Mouse (Mus musculus): ENCODE data around the gene Trnt1. TPM values are rescaled to one million over a fixed set of nuclear protein-coding genes. Genes with fewer than 3 reads are reported as not detected.

Trnt1 gene
- total and polyA plus RNA-seq, 2 experiments from 2014 or later, result 58.2 to 73.0 TPM

GRCm38 (mm10) chr6:106740244-106740825 lies 28.6 kb upstream of the Trnt1 start:
- 95% methylated on average over 1 of the region's 1 CpGs for WGBS
- ATAC-seq, result no peak
- no peak for DNase-seq
- Histone ChIP-seq H3K36me3 (ENCODE audit: insufficient read depth) (no peaks in the 10 kb centered on the region), H3K27me3 (ENCODE audit: insufficient read depth, low read length) (no peaks in the 10 kb centered on the region), H3K4me1 (ENCODE audit: insufficient read depth) (no peaks in the 10 kb centered on the region), H3K4me2 (ENCODE audit: low read depth) (no peak overlapping the region), H3K9ac (no peak overlapping the region), H3K27ac (ENCODE audit: low read depth, low read length) (no peak overlapping the region), H3K9me3 (ENCODE audit: low read length) (no peaks in the 10 kb centered on the region), H3K4me3 (ENCODE audit: low read depth, low read length) (no peak overlapping the region)
- no peak for TF ChIP-seq CTCF (IDR thresholded peaks at IDR 0.05; ENCODE audit: low read depth)

- H3K9ac ChIP-seq, result no peak overlapping the region
- no peaks in the 10 kb centered on the region for H3K27me3 ChIP-seq (ENCODE audit: insufficient read depth, low read length)
- H3K9me3 ChIP-seq (ENCODE audit: low read length), result no peaks in the 10 kb centered on the region
- no peak overlapping the region for H3K4me3 ChIP-seq (ENCODE audit: low read depth, low read length)
- no peak for DNase-seq
- ATAC-seq, result no peak
- WGBS, result 72% methylated on average over 7 of the region's 7 CpGs
- H3K4me1 ChIP-seq (ENCODE audit: insufficient read depth), result no peaks in the 10 kb centered on the region
- H3K4me2 ChIP-seq (ENCODE audit: low read depth), result no peak overlapping the region
- no peak for TF ChIP-seq CTCF (IDR thresholded peaks at IDR 0.05; ENCODE audit: low read depth)
- no peak overlapping the region for H3K27ac ChIP-seq (ENCODE audit: low read depth, low read length)
- H3K36me3 ChIP-seq (ENCODE audit: insufficient read depth), result no peaks in the 10 kb centered on the region
Measured at GRCm38 (mm10) chr6:106743556-106744233, 25.2 kb upstream of the Trnt1 start.

DNA sequence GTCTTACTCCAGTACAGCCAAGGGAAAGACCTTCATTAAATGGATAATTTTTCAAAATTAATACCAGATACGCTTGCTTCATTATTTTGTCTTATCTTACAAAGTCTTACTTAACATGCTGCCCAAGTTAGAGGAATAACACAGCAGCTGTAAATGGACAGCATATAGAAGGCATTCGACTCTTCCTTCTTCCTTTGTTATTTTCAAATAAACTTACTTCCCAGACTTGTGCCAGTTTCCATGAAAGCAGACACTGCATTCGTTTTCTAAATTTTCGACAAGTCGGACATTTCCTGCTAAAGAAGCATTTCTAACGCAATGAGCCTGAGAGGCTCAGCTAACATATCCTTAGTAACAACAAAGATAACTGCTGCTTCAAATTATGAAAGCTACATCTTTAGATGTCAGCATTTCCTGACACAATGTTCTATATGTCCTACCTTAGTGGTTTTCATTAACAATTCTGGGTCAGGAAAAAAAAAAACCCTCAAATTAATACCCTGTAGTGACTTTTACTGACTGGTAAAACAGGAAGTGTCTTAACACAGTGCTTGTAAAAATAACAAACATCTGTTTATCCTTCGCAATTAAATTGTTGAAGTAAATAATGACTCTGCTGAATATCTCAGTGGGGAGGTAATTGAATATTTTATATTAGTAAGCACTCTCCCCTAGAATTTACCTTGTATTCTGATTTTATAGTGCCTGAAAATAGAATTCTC lies 23.1 kb upstream of the Trnt1 start:
- H3K4me2 ChIP-seq (ENCODE audit: low read depth), result no peak overlapping the region
- no peaks in the 10 kb centered on the region for H3K9me3 ChIP-seq (ENCODE audit: low read length)
- no peaks in the 10 kb centered on the region for H3K36me3 ChIP-seq (ENCODE audit: insufficient read depth)
- TF ChIP-seq CTCF (IDR thresholded peaks at IDR 0.05; ENCODE audit: low read depth), result no peak
- DNase-seq (no peak), ATAC-seq (no peak)
- H3K4me3 ChIP-seq (ENCODE audit: low read depth, low read length), result no peak overlapping the region
- no peak overlapping the region for H3K27ac ChIP-seq (ENCODE audit: low read depth, low read length)
- 77% methylated on average over 7 of the region's 7 CpGs for WGBS
- H3K4me1 ChIP-seq (ENCODE audit: insufficient read depth), result no peaks in the 10 kb centered on the region
- no peak overlapping the region for H3K9ac ChIP-seq
- H3K27me3 ChIP-seq (ENCODE audit: insufficient read depth, low read length), result no peaks in the 10 kb centered on the region

DNA sequence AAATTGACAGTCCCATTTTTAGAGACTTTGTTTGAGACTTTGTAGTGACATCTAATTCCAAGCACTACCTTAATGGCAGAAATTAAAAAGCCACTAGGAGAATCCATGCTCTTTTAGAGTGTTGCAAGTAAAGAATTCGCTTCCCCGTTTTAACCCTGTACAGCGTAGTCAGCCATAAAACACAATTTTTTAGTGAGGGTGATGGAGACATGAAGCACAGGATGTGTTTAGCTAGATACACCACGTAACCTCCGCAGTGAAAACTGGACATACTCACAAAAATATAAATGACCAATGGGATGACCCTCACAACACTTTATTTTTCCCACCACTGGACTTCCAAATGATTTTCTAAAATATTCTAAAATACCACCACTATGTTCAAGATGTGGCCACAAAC lies 21.7 kb upstream of the Trnt1 start:
- Histone ChIP-seq H3K4me2 (ENCODE audit: low read depth) (no peak overlapping the region), H3K9ac (no peak overlapping the region), H3K4me3 (ENCODE audit: low read depth, low read length) (no peak overlapping the region), H3K27me3 (ENCODE audit: insufficient read depth, low read length) (no peaks in the 10 kb centered on the region), H3K36me3 (ENCODE audit: insufficient read depth) (no peaks in the 10 kb centered on the region), H3K4me1 (ENCODE audit: insufficient read depth) (no peaks in the 10 kb centered on the region), H3K9me3 (ENCODE audit: low read length) (no peaks in the 10 kb centered on the region), H3K27ac (ENCODE audit: low read depth, low read length) (no peak overlapping the region)
- WGBS, result 96% methylated on average over 5 of the region's 5 CpGs
- TF ChIP-seq CTCF (IDR thresholded peaks at IDR 0.05; ENCODE audit: low read depth), result no peak
- DNase-seq (no peak), ATAC-seq (no peak)

- no peak for TF ChIP-seq CTCF (IDR thresholded peaks at IDR 0.05; ENCODE audit: low read depth)
- Histone ChIP-seq H3K27me3 (ENCODE audit: insufficient read depth, low read length) (no peaks in the 10 kb centered on the region), H3K9ac (no peak overlapping the region), H3K9me3 (ENCODE audit: low read length) (no peaks in the 10 kb centered on the region), H3K36me3 (ENCODE audit: insufficient read depth) (no peaks in the 10 kb centered on the region), H3K4me3 (ENCODE audit: low read depth, low read length) (no peak overlapping the region), H3K4me2 (ENCODE audit: low read depth) (no peak overlapping the region), H3K4me1 (ENCODE audit: insufficient read depth) (no peaks in the 10 kb centered on the region), H3K27ac (ENCODE audit: low read depth, low read length) (no peak overlapping the region)
- DNase-seq (no peak), ATAC-seq (no peak)
- WGBS, result 87% methylated on average over 3 of the region's 3 CpGs
Measured at GRCm38 (mm10) chr6:106747804-106748203, 21.1 kb upstream of the Trnt1 start.

DNA sequence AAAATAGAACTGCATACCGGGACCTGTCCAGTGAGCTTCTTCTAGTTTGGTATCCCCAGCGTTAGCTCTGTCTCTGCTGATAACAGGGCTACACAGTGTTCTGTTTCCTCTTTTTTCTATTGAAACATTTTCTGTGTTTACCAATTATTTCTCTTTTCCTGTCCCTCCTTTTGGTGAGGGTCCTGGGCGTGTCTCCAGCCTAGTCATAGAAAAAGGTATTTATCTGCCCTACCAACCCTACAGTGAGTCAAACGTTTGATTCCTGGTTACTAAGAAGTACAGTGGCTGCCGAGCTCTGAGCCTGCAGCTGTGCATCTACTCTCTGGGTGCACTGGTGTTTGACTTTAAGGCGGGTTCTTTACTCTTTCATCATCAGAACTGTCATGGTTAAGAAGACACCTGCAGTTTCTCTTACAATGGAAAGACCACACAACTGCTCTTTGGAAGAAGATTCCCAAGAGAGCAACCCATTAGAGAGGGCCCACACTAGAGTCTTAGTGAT lies 20.0 kb upstream of the Trnt1 start, which contains the start of gene Il5ra:
Gene Il5ra, minus strand, starts transcription at position 151 of the 502 bp plus-strand sequence.
- no peak for TF ChIP-seq CTCF (IDR thresholded peaks at IDR 0.05; ENCODE audit: low read depth)
- no peak within 1 kb of the TSS for H3K27ac ChIP-seq (ENCODE audit: low read depth, low read length)
- no peaks in the 10 kb centered on the region for H3K4me1 ChIP-seq (ENCODE audit: insufficient read depth)
- no peak within 1 kb of the TSS for H3K9ac ChIP-seq
- 80% methylated on average over 6 of the region's 6 CpGs for WGBS
- no peaks in the 10 kb centered on the region for H3K27me3 ChIP-seq (ENCODE audit: insufficient read depth, low read length)
- H3K36me3 ChIP-seq (ENCODE audit: insufficient read depth), result no peaks in the 10 kb centered on the region
- ATAC-seq (no peak), DNase-seq (no peak)
- no peaks in the 10 kb centered on the region for H3K9me3 ChIP-seq (ENCODE audit: low read length)
- no peak within 1 kb of the TSS for H3K4me2 ChIP-seq (ENCODE audit: low read depth)
- no peak within 1 kb of the TSS for H3K4me3 ChIP-seq (ENCODE audit: low read depth, low read length)

DNA sequence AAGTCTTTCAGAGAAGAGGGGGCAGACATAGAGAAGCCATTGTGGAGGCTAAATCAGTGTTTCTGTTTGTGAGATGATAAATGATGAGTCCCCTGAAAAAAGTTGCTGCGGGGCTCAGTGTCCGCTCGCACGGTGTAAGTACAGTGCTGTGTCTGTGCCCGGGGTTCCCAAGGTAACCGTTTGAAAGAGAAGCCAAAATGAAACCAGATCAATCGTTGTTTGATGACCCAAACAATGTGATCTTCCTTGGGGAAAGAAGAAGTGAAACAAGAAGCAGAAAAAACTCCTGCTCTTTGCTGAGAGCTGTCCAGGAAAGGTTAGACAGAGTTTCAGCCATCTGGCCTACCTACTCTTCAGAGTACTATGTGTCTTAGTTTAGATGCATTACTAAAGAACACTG lies 18.6 kb upstream of the Trnt1 start:
- H3K9ac ChIP-seq, result no peak overlapping the region
- H3K4me2 ChIP-seq (ENCODE audit: low read depth), result no peak overlapping the region
- DNase-seq, result no peak
- no peaks in the 10 kb centered on the region for H3K27me3 ChIP-seq (ENCODE audit: insufficient read depth, low read length)
- no peaks in the 10 kb centered on the region for H3K4me1 ChIP-seq (ENCODE audit: insufficient read depth)
- 86% methylated on average over 7 of the region's 7 CpGs for WGBS
- no peak overlapping the region for H3K27ac ChIP-seq (ENCODE audit: low read depth, low read length)
- ATAC-seq, result no peak
- no peaks in the 10 kb centered on the region for H3K36me3 ChIP-seq (ENCODE audit: insufficient read depth)
- H3K9me3 ChIP-seq (ENCODE audit: low read length), result no peaks in the 10 kb centered on the region
- no peak overlapping the region for H3K4me3 ChIP-seq (ENCODE audit: low read depth, low read length)
- no peak for TF ChIP-seq CTCF (IDR thresholded peaks at IDR 0.05; ENCODE audit: low read depth)
